Mouse (Mus musculus): ENCODE results near the gene Tssc4.

DNA sequence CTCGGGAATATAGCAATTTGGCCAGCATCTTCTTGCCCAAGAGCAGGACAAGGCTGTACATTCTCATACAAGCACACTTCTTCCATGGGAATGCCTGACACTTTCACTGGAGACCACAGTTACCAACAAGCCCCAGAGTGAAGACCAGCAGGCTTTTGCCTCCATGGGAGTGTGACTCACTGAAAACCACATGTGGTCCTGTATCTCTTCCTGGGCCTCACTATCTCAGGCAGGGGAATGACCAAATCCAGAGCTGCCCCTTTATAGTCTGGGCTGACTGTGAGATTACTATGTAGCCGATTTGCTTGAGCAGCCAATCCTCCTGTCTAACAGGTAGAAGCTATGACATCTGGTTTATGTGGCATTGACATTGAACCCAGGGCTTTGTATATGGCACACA is 14.7 kb downstream of the Tssc4 start:
- TF ChIP-seq EP300 (IDR thresholded peaks at IDR 0.05; ENCODE audit: low read depth) (no peak), CTCF (IDR thresholded peaks at IDR 0.05; ENCODE audit: low read depth) (no peak)

Measured in heart, postnatal 0 days (tissue).